Mouse (Mus musculus) CH12.LX (cell line): ENCODE results near the gene Scrt2.

Experiments used
- CTCF ChIP-seq, 2 experiments: IDR thresholded peaks in 1 of 2; conservative IDR thresholded peaks in 1 of 2; 2 replicates each; pipeline ENCODE4 v1.5.1; 2011 to 2012; ENCODE audit warnings: low read depth in 2 of 2, low read length in 2 of 2, improper control_type of control experiment in 1 of 2, inconsistent platforms in 1 of 2, mild to moderate bottlenecking in 1 of 2, moderate library complexity in 1 of 2
- EP300 ChIP-seq: IDR thresholded peaks from 2 replicates; pipeline ENCODE4 v1.6.1; 2011; ENCODE audit warnings: low read length, improper control_type of control experiment
- POLR2A ChIP-seq: IDR thresholded peaks from 2 replicates; pipeline ENCODE4 v1.6.1; 2011; ENCODE audit warnings: low read depth, mild to moderate bottlenecking, improper control_type of control experiment, low read length
- USF2 ChIP-seq: conservative IDR thresholded peaks from 2 replicates; pipeline ENCODE4 v1.6.1; 2011; ENCODE audit warnings: low read depth, low read length, improper control_type of control experiment
- ZNF384 ChIP-seq: IDR thresholded peaks from 2 replicates; pipeline ENCODE4 v1.6.1; 2012; ENCODE audit warnings: low read depth, low read length, improper control_type of control experiment, inconsistent platforms

DNA sequence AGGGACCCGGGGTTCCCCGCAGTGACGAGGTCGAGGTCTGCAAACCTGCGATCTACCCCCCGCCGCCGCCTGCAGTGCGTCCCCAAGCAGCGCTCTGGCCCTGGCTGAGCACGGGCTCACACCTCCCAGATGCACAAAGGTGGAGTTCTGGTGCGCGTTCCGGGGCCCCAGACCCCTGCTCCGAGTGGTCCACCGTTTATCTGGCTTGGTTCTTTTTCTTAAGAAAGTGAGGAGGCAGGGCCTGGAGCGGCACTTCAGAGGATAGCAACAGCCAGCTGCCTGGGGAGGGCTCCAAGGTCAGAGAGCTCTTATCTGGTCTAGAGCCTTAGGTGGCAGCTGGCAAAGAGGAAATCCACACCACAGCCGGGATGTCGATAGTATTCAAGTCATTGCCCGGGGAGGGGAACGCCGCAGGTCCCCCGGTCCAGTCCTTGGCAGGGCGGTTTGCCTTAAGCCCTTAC, 32.3 kb upstream of the Scrt2 start:
- TF ChIP-seq EP300 (no peak), POLR2A (no peak), USF2 (no peak), CTCF (conservative IDR thresholded peaks at IDR 0.05 in 1 of 2, IDR thresholded peaks at IDR 0.05 in 1 of 2; ENCODE audit: low read depth in 2 of 2, low read length in 2 of 2) (no peak), ZNF384 (no peak)
